Mouse (Mus musculus): Measurements from ENCODE around the gene C130073F10Rik. TPM values are rescaled to one million over a fixed set of nuclear protein-coding genes. Genes with fewer than 3 reads are reported as not detected.
"Not testable (repeated sequence)": the region's sequence is repeated elsewhere in the genome, so short reads cannot be mapped to it uniquely, and the experiment has no call there.

The C130073F10Rik gene
- polyA plus RNA-seq (2016; fragmentation: Nextera tagmentation; extraction: Ambion mirVana): not detected in 2 replicates

DNA sequence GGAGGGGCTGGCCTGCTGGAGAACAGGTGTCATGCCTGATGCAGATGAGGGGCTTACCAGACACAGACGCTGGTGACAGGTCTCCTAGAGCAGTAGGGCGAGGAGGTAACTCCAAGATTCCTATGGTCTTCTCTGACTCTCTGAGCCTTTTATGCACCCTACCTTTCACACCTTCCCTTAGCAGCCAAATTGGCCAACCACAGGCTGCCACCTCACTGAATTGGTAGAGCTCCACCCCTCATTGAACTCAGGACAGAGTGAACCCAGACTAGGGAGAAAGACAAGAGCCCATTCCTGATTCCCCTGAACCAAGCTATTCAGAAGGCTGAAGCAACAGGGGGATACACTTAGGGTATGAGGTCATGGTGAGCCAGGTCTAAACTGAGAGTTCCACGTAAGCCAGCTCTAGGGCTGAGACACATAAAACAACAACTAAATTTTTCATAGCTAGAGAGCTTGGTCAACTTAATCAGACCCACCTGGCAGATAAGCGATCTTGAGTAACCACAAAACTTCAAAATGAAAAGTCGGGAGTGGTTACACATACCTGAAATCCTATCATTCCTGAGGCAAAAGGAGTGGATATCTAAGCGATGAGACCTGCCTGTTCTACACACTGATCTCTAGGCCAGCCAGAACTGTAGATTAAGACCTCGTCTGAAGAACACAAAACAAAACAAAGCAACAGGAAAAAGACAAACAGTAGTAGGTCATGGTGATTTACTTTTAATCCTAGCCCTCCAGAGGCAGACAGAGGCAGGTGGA lies at the start of gene C130073F10Rik:
C130073F10Rik (minus strand) TSS at position 134 of the 765 bp plus-strand sequence.
- no peaks in the 10 kb centered on the region for H3K4me1 ChIP-seq (replicated peaks)
- no peak within 1 kb of the TSS for H3K4me2 ChIP-seq
- H3K9ac ChIP-seq: no peak within 1 kb of the TSS
- peaks cover under 1% of the 10 kb centered on the region; the same call in 1 of the 2 replicates for H3K9me3 ChIP-seq (replicated peaks)
- no peak within 1 kb of the TSS for H3K4me3 ChIP-seq
- 69% methylated on average over 7 of the region's 7 CpGs for WGBS
- H3K27me3 ChIP-seq (replicated peaks): no peaks in the 10 kb centered on the region
- no peak within 1 kb of the TSS for H3K27ac ChIP-seq (ENCODE audit: poor library complexity, severe bottlenecking)
- ATAC-seq (ENCODE audit: insufficient number of reproducible peaks, low FRiP score): no peak
- no peaks in the 10 kb centered on the region for H3K36me3 ChIP-seq

DNA sequence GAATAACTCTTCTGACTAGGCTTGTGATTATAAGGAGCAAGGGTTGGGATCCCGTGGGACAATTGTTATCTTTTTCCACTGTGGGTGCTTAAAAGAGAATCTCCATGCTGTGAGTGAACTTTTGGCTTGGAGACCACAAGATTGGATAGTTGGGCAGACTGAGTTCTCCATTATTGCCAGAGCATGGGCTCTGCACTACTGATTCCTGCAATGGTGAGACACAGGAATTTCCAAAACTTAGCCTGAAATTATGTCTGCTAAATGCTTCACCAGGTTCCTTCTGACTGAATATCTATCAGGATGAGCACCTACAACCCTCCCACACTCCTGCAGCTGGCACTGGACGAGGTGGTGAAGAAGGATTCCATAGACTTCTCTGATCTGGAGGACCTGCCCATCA lies 46.5 kb upstream of the C130073F10Rik start, which contains the start of gene Gm12794:
Gm12794 (plus strand) TSS at position 301 of the 400 bp plus-strand sequence.
- not testable (repeated sequence) for H3K4me2 ChIP-seq; ATAC-seq (ENCODE audit: insufficient number of reproducible peaks, low FRiP score); H3K27me3 ChIP-seq (replicated peaks); H3K4me3 ChIP-seq; H3K27ac ChIP-seq (ENCODE audit: poor library complexity, severe bottlenecking); H3K9me3 ChIP-seq (replicated peaks); H3K36me3 ChIP-seq; H3K9ac ChIP-seq; H3K4me1 ChIP-seq (replicated peaks)
- 57% methylated on average over 2 of the region's 2 CpGs for WGBS

DNA sequence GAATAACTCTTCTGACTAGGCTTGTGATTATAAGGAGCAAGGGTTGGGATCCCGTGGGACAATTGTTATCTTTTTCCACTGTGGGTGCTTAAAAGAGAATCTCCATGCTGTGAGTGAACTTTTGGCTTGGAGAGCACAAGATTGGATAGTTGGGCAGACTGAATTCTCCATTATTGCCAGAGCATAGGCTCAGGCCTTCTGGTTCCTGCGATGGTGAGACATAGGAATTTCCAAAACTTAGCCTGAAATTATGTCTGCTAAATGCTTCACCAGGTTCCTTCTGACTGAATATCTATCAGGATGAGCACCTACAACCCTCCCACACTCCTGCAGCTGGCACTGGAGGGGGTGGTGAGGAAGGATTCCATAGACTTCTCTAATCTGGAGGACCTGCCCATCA lies 15.2 kb upstream of the C130073F10Rik start, which contains the start of gene Gm12800:
Gm12800 (plus strand) TSS at position 301 of the 400 bp plus-strand sequence.
- not testable (repeated sequence) for H3K27ac ChIP-seq (ENCODE audit: poor library complexity, severe bottlenecking); H3K36me3 ChIP-seq; H3K4me2 ChIP-seq; H3K4me3 ChIP-seq; H3K4me1 ChIP-seq (replicated peaks); ATAC-seq (ENCODE audit: insufficient number of reproducible peaks, low FRiP score); H3K9ac ChIP-seq; H3K9me3 ChIP-seq (replicated peaks); H3K27me3 ChIP-seq (replicated peaks)
- WGBS: 73% methylated on average over 2 of the region's 2 CpGs

DNA sequence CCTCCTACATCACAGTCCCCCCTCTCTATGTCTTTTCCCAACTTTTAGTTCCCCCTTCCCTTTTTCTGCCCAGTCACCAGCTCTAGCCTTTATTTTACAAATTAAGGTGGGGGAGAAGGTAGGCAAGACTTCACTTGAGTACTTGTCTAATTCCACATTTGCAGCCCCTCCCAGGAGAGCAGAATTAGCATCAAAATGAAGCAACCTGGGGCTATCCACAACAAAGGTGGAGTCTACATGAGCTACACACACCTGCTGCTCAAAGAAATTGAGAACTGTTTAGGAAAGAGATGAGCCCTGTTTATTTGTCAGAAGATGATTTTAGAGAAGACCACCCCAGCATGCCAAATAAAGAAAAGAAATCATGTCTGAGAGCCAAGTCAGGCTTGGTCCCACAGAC lies 4.2 kb downstream of the C130073F10Rik start:
- Histone ChIP-seq H3K36me3 (no peaks in the 10 kb centered on the region), H3K27me3 (replicated peaks) (no peaks in the 10 kb centered on the region), H3K9ac (no peak overlapping the region), H3K4me2 (no peak overlapping the region), H3K9me3 (replicated peaks) (peaks cover 4% of the 10 kb centered on the region; the same call in 1 of the 2 replicates), H3K4me1 (replicated peaks) (no peaks in the 10 kb centered on the region), H3K4me3 (no peak overlapping the region), H3K27ac (ENCODE audit: poor library complexity, severe bottlenecking) (no peak overlapping the region)
- no peak for ATAC-seq (ENCODE audit: insufficient number of reproducible peaks, low FRiP score)

DNA sequence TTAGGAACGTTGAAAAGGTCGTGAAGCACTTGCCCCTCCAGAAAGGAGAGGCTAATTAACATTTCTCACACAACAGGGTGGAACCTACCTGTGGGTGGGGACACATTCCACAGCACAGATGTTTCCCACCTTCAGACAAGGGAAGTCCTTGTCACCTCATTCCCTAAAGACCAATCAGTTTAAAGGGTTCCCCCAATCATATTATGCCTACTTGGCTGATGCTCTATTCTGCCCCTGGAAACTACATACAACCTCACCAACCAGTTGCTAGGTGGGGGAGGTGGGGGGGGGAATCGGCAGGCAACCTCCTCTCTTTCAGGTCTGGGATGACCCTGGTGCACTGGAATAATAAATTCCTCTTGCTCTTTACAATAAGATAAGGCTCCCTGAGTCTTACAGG lies 9.9 kb downstream of the C130073F10Rik start:
- ATAC-seq (ENCODE audit: insufficient number of reproducible peaks, low FRiP score): no peak
- no peak overlapping the region for H3K4me2 ChIP-seq
- H3K27ac ChIP-seq (ENCODE audit: poor library complexity, severe bottlenecking): no peak overlapping the region
- no peaks in the 10 kb centered on the region for H3K27me3 ChIP-seq (replicated peaks)
- no peaks in the 10 kb centered on the region for H3K36me3 ChIP-seq
- H3K4me1 ChIP-seq (replicated peaks): no peaks in the 10 kb centered on the region
- WGBS: 27% methylated on average over 3 of the region's 3 CpGs
- no peak overlapping the region for H3K9ac ChIP-seq
- no peak overlapping the region for H3K4me3 ChIP-seq
- H3K9me3 ChIP-seq (replicated peaks): 0 out of 2 replicates have a peak, but pooled peaks cover 1% of the 10 kb centered on the region

DNA sequence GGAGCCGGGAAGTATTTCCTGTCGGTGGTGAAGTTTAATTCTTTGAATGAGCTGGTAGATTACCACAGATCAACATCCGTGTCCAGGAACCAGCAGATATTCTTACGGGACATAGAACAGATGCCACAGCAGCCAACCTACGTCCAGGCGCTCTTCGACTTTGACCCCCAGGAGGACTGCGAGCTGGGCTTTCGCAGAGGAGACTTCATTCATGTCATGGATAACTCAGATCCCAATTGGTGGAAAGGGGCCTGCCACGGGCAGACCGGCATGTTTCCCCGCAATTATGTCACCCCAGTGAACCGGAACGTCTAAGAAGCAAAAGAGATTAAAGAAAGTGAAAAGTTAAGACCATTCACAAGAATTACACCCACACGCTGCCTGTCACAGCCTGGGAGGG lies 17.9 kb downstream of the C130073F10Rik start:
- 78% methylated on average over 15 of the region's 15 CpGs for WGBS
- H3K9me3 ChIP-seq (replicated peaks); H3K4me2 ChIP-seq; ATAC-seq (ENCODE audit: insufficient number of reproducible peaks, low FRiP score); H3K4me3 ChIP-seq; H3K27ac ChIP-seq (ENCODE audit: poor library complexity, severe bottlenecking); H3K27me3 ChIP-seq (replicated peaks); H3K36me3 ChIP-seq; H3K4me1 ChIP-seq (replicated peaks); H3K9ac ChIP-seq: not testable (repeated sequence)

DNA sequence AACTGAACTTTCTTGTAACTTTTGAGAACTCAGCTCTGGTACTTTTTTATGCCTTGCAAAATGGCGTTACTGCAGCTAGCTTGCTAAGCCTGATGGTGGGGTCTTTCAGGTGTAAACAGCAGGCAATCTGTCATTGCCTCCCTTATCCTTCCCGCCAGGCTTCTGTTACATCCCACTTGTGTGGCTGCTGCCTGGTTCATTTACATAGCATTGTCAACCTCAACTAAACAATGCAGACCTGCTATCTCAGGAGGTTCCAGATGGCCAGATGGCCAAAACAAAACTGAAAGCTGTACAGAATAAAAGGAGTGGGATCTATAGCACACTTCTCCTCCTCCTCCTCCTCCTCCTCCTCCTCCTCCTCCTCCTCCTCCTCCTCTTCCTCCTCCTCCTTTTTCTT lies 21.6 kb downstream of the C130073F10Rik start:
- not testable (repeated sequence) for H3K27ac ChIP-seq (ENCODE audit: poor library complexity, severe bottlenecking); ATAC-seq (ENCODE audit: insufficient number of reproducible peaks, low FRiP score); H3K9me3 ChIP-seq (replicated peaks); H3K4me2 ChIP-seq; H3K36me3 ChIP-seq; H3K4me3 ChIP-seq; H3K9ac ChIP-seq; H3K4me1 ChIP-seq (replicated peaks); H3K27me3 ChIP-seq (replicated peaks)
- WGBS: 76% methylated on average over 2 of the region's 2 CpGs

DNA sequence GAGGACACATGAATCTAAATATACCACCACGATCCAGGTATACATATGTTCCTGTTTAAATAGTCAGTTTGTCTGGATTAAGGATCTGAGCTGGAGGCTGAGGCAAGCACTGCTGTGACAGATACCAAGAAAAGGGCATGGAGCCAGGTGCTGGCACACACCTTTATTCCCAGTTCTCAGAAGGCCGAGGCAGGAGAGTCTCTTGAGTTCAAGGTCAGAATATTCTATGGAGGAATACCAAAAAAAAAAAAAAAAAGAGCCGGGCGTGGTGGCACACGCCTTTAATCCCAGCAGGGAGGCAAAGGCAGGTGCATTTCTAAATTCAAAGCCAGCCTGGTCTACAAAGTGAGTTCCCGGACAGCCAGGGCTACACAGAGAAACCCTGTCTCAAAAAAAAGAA lies 31.3 kb downstream of the C130073F10Rik start:
- Histone ChIP-seq H3K9ac (no peak overlapping the region), H3K27me3 (replicated peaks) (no peaks in the 10 kb centered on the region), H3K9me3 (replicated peaks) (no peaks in the 10 kb centered on the region), H3K4me3 (no peak overlapping the region), H3K27ac (ENCODE audit: poor library complexity, severe bottlenecking) (no peak overlapping the region), H3K4me1 (replicated peaks) (no peaks in the 10 kb centered on the region), H3K36me3 (no peaks in the 10 kb centered on the region), H3K4me2 (no peak overlapping the region)
- no peak for ATAC-seq (ENCODE audit: insufficient number of reproducible peaks, low FRiP score)
- 82% methylated on average over 6 of the region's 6 CpGs for WGBS

DNA sequence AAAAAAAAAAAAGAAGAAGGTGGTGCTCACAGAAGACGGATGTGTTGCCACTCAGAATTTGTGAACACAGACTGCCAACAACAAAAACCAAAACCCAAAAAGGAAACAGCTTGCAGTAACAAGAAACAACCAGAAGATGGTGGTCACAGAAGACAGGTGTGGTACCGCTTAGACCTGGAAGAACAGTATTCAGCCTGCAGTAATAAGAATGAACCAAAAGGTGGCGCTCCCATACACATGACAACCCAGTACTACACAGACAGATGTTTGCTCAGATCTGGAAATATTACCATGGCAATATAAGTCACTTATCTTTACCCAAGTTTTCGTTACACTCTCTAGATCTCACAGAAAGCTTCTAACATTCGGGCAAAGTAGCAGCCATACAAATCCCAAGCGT lies 32.7 kb downstream of the C130073F10Rik start:
- Histone ChIP-seq H3K27ac (ENCODE audit: poor library complexity, severe bottlenecking) (no peak overlapping the region), H3K4me2 (no peak overlapping the region), H3K36me3 (no peaks in the 10 kb centered on the region), H3K27me3 (replicated peaks) (no peaks in the 10 kb centered on the region), H3K9me3 (replicated peaks) (no peaks in the 10 kb centered on the region), H3K4me1 (replicated peaks) (no peaks in the 10 kb centered on the region), H3K4me3 (no peak overlapping the region), H3K9ac (no peak overlapping the region)
- 40% methylated on average over 6 of the region's 6 CpGs for WGBS
- ATAC-seq (ENCODE audit: insufficient number of reproducible peaks, low FRiP score): no peak

DNA sequence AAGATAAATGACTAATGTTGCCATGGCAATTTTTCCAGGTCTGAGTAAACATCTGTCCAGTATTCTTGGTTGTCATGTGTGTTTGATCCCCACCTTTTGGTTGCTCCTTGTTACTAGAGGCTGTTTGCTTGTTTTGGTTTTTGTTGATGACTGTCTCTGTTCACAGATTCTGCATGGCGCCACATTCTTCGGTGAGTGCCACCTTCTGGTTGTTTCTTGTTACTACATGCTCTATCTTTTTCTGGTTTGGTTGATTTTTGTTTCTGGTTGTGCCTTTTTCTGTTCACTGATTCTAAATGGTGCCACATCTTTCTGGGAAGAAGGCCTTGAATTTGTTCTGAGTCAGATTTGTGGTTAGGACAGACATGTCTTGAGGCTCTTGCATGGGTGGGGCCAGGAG lies 42.7 kb downstream of the C130073F10Rik start:
- no peaks in the 10 kb centered on the region for H3K27me3 ChIP-seq (replicated peaks)
- peaks cover 23% of the 10 kb centered on the region for H3K9me3 ChIP-seq (replicated peaks)
- H3K4me1 ChIP-seq (replicated peaks): no peaks in the 10 kb centered on the region
- H3K4me3 ChIP-seq: no peak overlapping the region
- H3K27ac ChIP-seq (ENCODE audit: poor library complexity, severe bottlenecking): no peak overlapping the region
- H3K36me3 ChIP-seq: no peaks in the 10 kb centered on the region
- no peak for ATAC-seq (ENCODE audit: insufficient number of reproducible peaks, low FRiP score)
- H3K9ac ChIP-seq: no peak overlapping the region
- WGBS: 60% methylated on average over 2 of the region's 2 CpGs
- H3K4me2 ChIP-seq: no peak overlapping the region

DNA sequence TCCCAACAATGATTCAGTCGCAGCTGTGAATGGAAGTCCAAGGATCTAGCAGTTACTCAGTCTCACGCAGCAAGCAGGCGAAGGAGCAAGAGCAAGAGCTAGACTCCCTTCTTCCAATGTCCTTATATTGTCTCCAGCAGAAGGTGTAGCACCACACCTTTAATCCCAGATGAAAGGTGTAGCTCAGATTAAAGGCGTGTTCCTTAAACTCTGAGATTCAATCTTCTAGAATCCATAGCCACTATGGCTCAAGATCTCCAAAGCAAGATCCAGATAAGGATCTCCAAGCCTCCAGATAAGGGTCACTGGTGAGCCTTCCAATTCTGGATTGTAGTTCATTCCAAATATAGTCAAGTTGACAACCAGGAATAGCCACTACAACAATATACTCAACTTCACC lies 49.7 kb downstream of the C130073F10Rik start, which contains the start of gene B020004J07Rik:
B020004J07Rik (minus strand) TSS at position 101 of the 400 bp plus-strand sequence.
- not testable (repeated sequence) for H3K4me1 ChIP-seq (replicated peaks); H3K4me2 ChIP-seq; H3K27me3 ChIP-seq (replicated peaks); H3K27ac ChIP-seq (ENCODE audit: poor library complexity, severe bottlenecking); H3K9ac ChIP-seq; H3K9me3 ChIP-seq (replicated peaks); H3K4me3 ChIP-seq; ATAC-seq (ENCODE audit: insufficient number of reproducible peaks, low FRiP score); H3K36me3 ChIP-seq
- 92% methylated on average over 4 of the region's 4 CpGs for WGBS

Data from heart, embryonic 12.5 days (tissue).